Mouse (Mus musculus) G1E (cell line): Measurements from ENCODE around the gene Snx18. TPM values are rescaled to one million over a fixed set of nuclear protein-coding genes. Genes with fewer than 3 reads are reported as not detected.

Experiments
- ATAC-seq: 2 replicates; pipeline ENCODE4 v1.8.0; 2016; ENCODE audit warnings: mild to moderate bottlenecking; ENCODE audit not compliant: insufficient number of reproducible peaks, poor library complexity, low FRiP score, severe bottlenecking; ENCODE audit errors: extremely low read depth
- DNase-seq: peaks from one replicate; pipeline ENCODE4 v3.0.0; 2012; ENCODE audit warnings: low spot score
- H3K27me3 ChIP-seq: 2 replicates; pipeline ENCODE4 v1.6.1; 2012; ENCODE audit warnings: mild to moderate bottlenecking, low read length, inconsistent platforms; ENCODE audit not compliant: insufficient read depth
- H3K36me3 ChIP-seq: replicated peaks from 2 replicates; pipeline ENCODE3; 2012; ENCODE audit warnings: mild to moderate bottlenecking, inconsistent platforms
- H3K4me1 ChIP-seq: 2 replicates; pipeline ENCODE4 v1.6.1; 2012; ENCODE audit warnings: low read depth, low read length, inconsistent platforms, mixed read lengths; ENCODE audit not compliant: insufficient read depth
- H3K4me3 ChIP-seq: 2 replicates; pipeline ENCODE4 v1.5.1; 2012; ENCODE audit warnings: low read depth, mild to moderate bottlenecking, inconsistent platforms, low read length, moderate library complexity, mixed read lengths
- H3K9me3 ChIP-seq: replicated peaks from 2 replicates; pipeline ENCODE4 v1.6.1; 2012; ENCODE audit warnings: inconsistent platforms
- CTCF ChIP-seq: IDR thresholded peaks from 2 replicates; pipeline ENCODE4 v1.5.1; 2012; ENCODE audit warnings: low read depth, low read length, inconsistent platforms, mixed read lengths
- GATA1 ChIP-seq: IDR thresholded peaks from 2 replicates; pipeline ENCODE4 v1.6.1; 2012; ENCODE audit warnings: borderline replicate concordance, low read length, inconsistent platforms, mixed read lengths
- GATA2 ChIP-seq: IDR thresholded peaks from 2 replicates; pipeline ENCODE4 v1.6.1; 2012; ENCODE audit warnings: low read depth, low read length, inconsistent platforms, borderline replicate concordance
- POLR2AphosphoS5 ChIP-seq: IDR thresholded peaks from 2 replicates; pipeline ENCODE4 v1.6.1; 2012; ENCODE audit warnings: low read depth, low read length, inconsistent platforms; ENCODE audit not compliant: insufficient replicate concordance
- TAL1 ChIP-seq: conservative IDR thresholded peaks from 2 replicates; pipeline ENCODE4 v1.6.1; 2012; ENCODE audit warnings: low read depth, low read length, inconsistent platforms, mixed read lengths
- polyA plus RNA-seq: library from polyadenylated mRNA; stranded (reverse); fragments of >175 nt; gene quantifications from 2 replicates; pipeline ENCODE4 v1.2.3, GENCODE M21; 2012
- total RNA-seq, 2 experiments: library from RNA; stranded (forward) in 1 of 2; stranded (reverse) in 1 of 2; fragments of 200-1000 nt in 1 of 2; fragments of >200 nt in 1 of 2; fragmentation: Nextera tagmentation in 1 of 2; gene quantifications; 2 replicates each; pipeline ENCODE4 v1.2.3; 2014 to 2017

Gene Snx18
- total RNA-seq (2014; fragmentation: Nextera tagmentation) (not detected in 2 replicates), total RNA-seq (2017) (under 0.01 and 0.05 TPM in 2 replicates), polyA plus RNA-seq (not detected in 2 replicates)

- Histone ChIP-seq H3K4me3 (no peak within 1 kb of the TSS; the same call in 1 of the 2 replicates), H3K4me1 (no peaks in the 10 kb centered on the region), H3K9me3 (peaks cover 20% of the 10 kb centered on the region), H3K36me3 (no peaks in the 10 kb centered on the region), H3K27me3 (peaks cover 6% of the 10 kb centered on the region; the same call in 1 of the 2 replicates)
- no peak for TF ChIP-seq GATA2
- no peak for TF ChIP-seq TAL1
- TF ChIP-seq POLR2AphosphoS5, result no peak
- no peak for TF ChIP-seq CTCF
- TF ChIP-seq GATA1, result no peak
- DNase-seq (no peak), ATAC-seq (no peak)
Observed at GRCm38 (mm10) chr13:113617891-113618823, at the start of gene Snx18. TSS of gene Snx18 (minus strand) at chr13:113618564.

GRCm38 (mm10) chr13:113663883-113664282 is 45.5 kb upstream of the Snx18 start:
- Histone ChIP-seq H3K36me3 (no peaks in the 10 kb centered on the region), H3K9me3 (no peaks in the 10 kb centered on the region), H3K27me3 (peaks cover 52% of the 10 kb centered on the region), H3K4me3 (no peak overlapping the region), H3K4me1 (no peaks in the 10 kb centered on the region)
- DNase-seq (no peak), ATAC-seq (no peak)
- TF ChIP-seq POLR2AphosphoS5, result no peak
- TF ChIP-seq TAL1, result no peak
- no peak for TF ChIP-seq GATA2
- TF ChIP-seq CTCF, result no peak
- no peak for TF ChIP-seq GATA1

- DNase-seq, result no peak
- Histone ChIP-seq H3K4me3 (no peak within 1 kb of the TSS), H3K36me3 (no peaks in the 10 kb centered on the region), H3K4me1 (no peaks in the 10 kb centered on the region), H3K9me3 (no peaks in the 10 kb centered on the region), H3K27me3 (peaks cover 46% of the 10 kb centered on the region)
- ATAC-seq, result no peak
- TF ChIP-seq GATA1, result no peak
- TF ChIP-seq GATA2, result no peak
- no peak for TF ChIP-seq POLR2AphosphoS5
- no peak for TF ChIP-seq TAL1
Observed at GRCm38 (mm10) chr13:113663151-113663779, 44.9 kb upstream of the Snx18 start, which contains the start of gene Hspb3. TSS of gene Hspb3 (minus strand) at chr13:113663676.

DNA sequence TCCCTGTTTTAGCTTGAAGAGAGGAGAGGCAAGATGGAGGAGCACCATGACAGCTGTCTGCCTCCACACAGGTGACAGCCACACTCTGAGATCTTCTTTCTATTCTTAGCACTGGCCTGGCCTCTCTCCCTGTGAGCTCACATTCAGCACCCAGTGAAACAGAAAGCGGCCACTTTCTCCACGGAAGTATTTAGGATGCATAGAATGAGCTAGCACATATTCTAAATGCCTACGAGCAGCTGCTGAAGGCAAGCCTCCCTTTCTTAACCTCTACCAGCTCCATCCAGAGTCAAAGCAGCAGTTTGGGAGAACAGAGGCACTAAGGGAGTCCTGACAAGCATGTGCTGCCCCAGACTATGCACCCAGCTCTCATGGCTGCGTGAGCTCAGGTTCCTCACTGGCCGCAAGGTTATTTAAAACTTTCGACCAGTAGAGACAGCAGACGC is 43.5 kb upstream of the Snx18 start:
- no peaks in the 10 kb centered on the region for H3K4me1 ChIP-seq
- H3K27me3 ChIP-seq, result peaks cover 45% of the 10 kb centered on the region
- no peaks in the 10 kb centered on the region for H3K36me3 ChIP-seq
- ATAC-seq (no peak), DNase-seq (no peak)
- H3K9me3 ChIP-seq, result no peaks in the 10 kb centered on the region
- TF ChIP-seq CTCF (no peak), TAL1 (no peak)
- H3K4me3 ChIP-seq, result no peak overlapping the region

GRCm38 (mm10) chr13:113660576-113661310 is 42.4 kb upstream of the Snx18 start:
- peaks cover 49% of the 10 kb centered on the region for H3K27me3 ChIP-seq
- no peak overlapping the region for H3K4me3 ChIP-seq
- DNase-seq, result no peak
- TF ChIP-seq POLR2AphosphoS5, result no peak
- TF ChIP-seq GATA1, result no peak
- TF ChIP-seq TAL1, result no peak
- TF ChIP-seq GATA2, result no peak
- no peak for TF ChIP-seq CTCF
- H3K9me3 ChIP-seq, result no peaks in the 10 kb centered on the region
- H3K36me3 ChIP-seq, result no peaks in the 10 kb centered on the region
- no peaks in the 10 kb centered on the region for H3K4me1 ChIP-seq
- ATAC-seq, result peak; percentile 88

DNA sequence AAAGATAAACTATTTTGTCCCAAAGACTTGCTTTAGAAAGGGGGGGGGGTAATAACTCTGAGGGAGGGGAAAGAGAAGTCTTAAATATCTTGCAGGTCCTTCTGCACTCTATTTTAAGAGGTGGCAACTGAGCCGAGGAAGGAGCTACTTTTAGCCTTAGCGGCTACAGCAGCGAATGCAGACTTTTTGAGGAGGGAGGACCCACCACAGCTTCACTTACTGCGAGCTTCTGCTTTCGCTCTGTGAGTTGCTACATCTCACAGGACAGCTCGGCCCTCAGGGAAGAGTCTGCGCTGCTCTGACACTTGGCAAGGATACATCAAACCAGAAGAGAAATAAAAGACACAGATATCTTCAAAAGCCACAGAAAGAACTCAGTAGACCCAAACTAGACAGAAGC is 38.8 kb upstream of the Snx18 start:
- ATAC-seq, result no peak
- TF ChIP-seq TAL1, result no peak
- no peak for TF ChIP-seq CTCF
- no peak for TF ChIP-seq POLR2AphosphoS5
- TF ChIP-seq GATA2, result no peak
- TF ChIP-seq GATA1, result no peak
- H3K4me3 ChIP-seq, result no peak overlapping the region

More for the DNA sequence above, 38.8 kb upstream of the Snx18 start:
- DNase-seq, result no peak
- Histone ChIP-seq H3K27me3 (peaks cover 40% of the 10 kb centered on the region), H3K36me3 (no peaks in the 10 kb centered on the region), H3K9me3 (no peaks in the 10 kb centered on the region), H3K4me1 (no peaks in the 10 kb centered on the region)
